Mouse (Mus musculus) embryonic fibroblast, embryonic 13.5 days (primary cell): ENCODE measurements around the gene Il9.

Source experiments
- CTCF ChIP-seq: IDR thresholded peaks from 2 replicates; pipeline ENCODE4 v1.5.1; 2011; ENCODE audit warnings: mild to moderate bottlenecking, control low read depth, low read length, moderate library complexity, borderline replicate concordance; ENCODE audit not compliant: insufficient read depth
- POLR2A ChIP-seq: IDR thresholded peaks from 2 replicates; pipeline ENCODE4 v1.6.1; 2011; ENCODE audit warnings: low read depth, mild to moderate bottlenecking, control low read depth, low read length, moderate library complexity

- TF ChIP-seq POLR2A (no peak), CTCF (no peak)
Measured at GRCm38 (mm10) chr13:56477271-56477670, 4.8 kb downstream of the Il9 start.
